Mouse (Mus musculus) CH12.LX (cell line): Measurements from ENCODE around the gene Podnl1. TPM values are rescaled to one million over a fixed set of nuclear protein-coding genes. Genes with fewer than 3 reads are reported as not detected.

Experiments used
- DNase-seq: peaks from one replicate; pipeline ENCODE4 v3.0.0-alpha.2; 2013; ENCODE audit errors: extremely low read depth
- H3K27ac ChIP-seq: 2 replicates; pipeline ENCODE4 v1.5.1; 2012; ENCODE audit warnings: low read depth, mild to moderate bottlenecking, control low read depth, moderate library complexity; ENCODE audit not compliant: insufficient read depth
- H3K27me3 ChIP-seq: replicated peaks from 2 replicates; pipeline ENCODE3; 2012; ENCODE audit warnings: inconsistent platforms
- H3K36me3 ChIP-seq, 2 experiments: replicated peaks in 1 of 2; 2 replicates each; pipeline versions ENCODE3 to v1.6.1; 2012; ENCODE audit warnings: inconsistent platforms in 1 of 2, low read length in 1 of 2, mild to moderate bottlenecking in 1 of 2, mixed read lengths in 1 of 2, moderate library complexity in 1 of 2; ENCODE audit not compliant: control insufficient read depth in 1 of 2, insufficient read depth in 1 of 2
- H3K4me1 ChIP-seq, 2 experiments: 2 replicates each; pipeline ENCODE4 v1.6.1; 2012; ENCODE audit warnings: inconsistent platforms in 1 of 2, moderate library complexity in 1 of 2; ENCODE audit not compliant: insufficient read depth in 2 of 2, control insufficient read depth in 1 of 2
- H3K4me2 ChIP-seq: 2 replicates; pipeline ENCODE4 v1.6.1; 2012; ENCODE audit warnings: low read depth, mild to moderate bottlenecking, control low read depth; ENCODE audit not compliant: poor library complexity, insufficient read depth, severe bottlenecking
- H3K4me3 ChIP-seq, 3 experiments: fragments of 150-350 bp in 1 of 3; sonication (generic) in 1 of 3; replicated peaks in 1 of 3; 2 replicates each; pipeline versions ENCODE3 to v1.5.1; 2011 to 2012; ENCODE audit warnings: low read depth in 2 of 3, low read length in 2 of 3, mild to moderate bottlenecking in 2 of 3, moderate library complexity in 2 of 3, control low read depth in 1 of 3, improper control_type of control experiment in 1 of 3, inconsistent platforms in 1 of 3, mixed read lengths in 1 of 3; ENCODE audit not compliant: poor library complexity in 1 of 3
- H3K79me2 ChIP-seq: replicated peaks from 2 replicates; pipeline ENCODE4 v1.6.1; 2012; ENCODE audit warnings: mild to moderate bottlenecking, moderate library complexity; ENCODE audit not compliant: control insufficient read depth, poor library complexity, insufficient read depth, severe bottlenecking; ENCODE audit errors: extremely low read depth
- H3K9ac ChIP-seq: 2 replicates; pipeline ENCODE4 v1.6.1; 2012; ENCODE audit warnings: low read depth, mild to moderate bottlenecking, control low read depth, moderate library complexity; ENCODE audit not compliant: insufficient read depth
- H3K9me3 ChIP-seq: replicated peaks from 2 replicates; pipeline ENCODE3; 2012; ENCODE audit warnings: low read length, inconsistent platforms, mixed read lengths
- CHD1 ChIP-seq: IDR thresholded peaks from 2 replicates; pipeline ENCODE4 v1.6.1; 2012; ENCODE audit warnings: low read depth, low read length, improper control_type of control experiment, inconsistent platforms
- CTCF ChIP-seq, 2 experiments: IDR thresholded peaks in 1 of 2; conservative IDR thresholded peaks in 1 of 2; 2 replicates each; pipeline ENCODE4 v1.5.1; 2011 to 2012; ENCODE audit warnings: low read depth in 2 of 2, low read length in 2 of 2, improper control_type of control experiment in 1 of 2, inconsistent platforms in 1 of 2, mild to moderate bottlenecking in 1 of 2, moderate library complexity in 1 of 2
- EP300 ChIP-seq: IDR thresholded peaks from 2 replicates; pipeline ENCODE4 v1.6.1; 2011; ENCODE audit warnings: low read length, improper control_type of control experiment
- ETS1 ChIP-seq: conservative IDR thresholded peaks from 2 replicates; pipeline ENCODE4 v1.6.1; 2012; ENCODE audit warnings: low read depth, mild to moderate bottlenecking, inconsistent platforms, low read length, improper control_type of control experiment, moderate library complexity
- GABPA ChIP-seq: IDR thresholded peaks from 2 replicates; pipeline ENCODE4 v1.6.1; 2012; ENCODE audit warnings: low read depth, low read length, improper control_type of control experiment, inconsistent platforms; ENCODE audit not compliant: insufficient replicate concordance
- HCFC1 ChIP-seq: IDR thresholded peaks from 2 replicates; pipeline ENCODE4 v1.6.1; 2012; ENCODE audit warnings: low read depth, mild to moderate bottlenecking, inconsistent platforms, low read length, improper control_type of control experiment
- IRF4 ChIP-seq: IDR thresholded peaks from 2 replicates; pipeline ENCODE4 v1.6.1; 2014; ENCODE audit warnings: low read depth, mild to moderate bottlenecking, inconsistent platforms, low read length, improper control_type of control experiment
- JUND ChIP-seq: conservative IDR thresholded peaks from 2 replicates; pipeline ENCODE4 v1.6.1; 2011; ENCODE audit warnings: low read depth, low read length, improper control_type of control experiment
- KAT2A ChIP-seq: IDR thresholded peaks from 2 replicates; pipeline ENCODE4 v1.6.1; 2012; ENCODE audit warnings: low read length, improper control_type of control experiment, inconsistent platforms; ENCODE audit not compliant: insufficient replicate concordance
- MAFK ChIP-seq: IDR thresholded peaks from 2 replicates; pipeline ENCODE4 v1.6.1; 2011; ENCODE audit warnings: low read length, improper control_type of control experiment; ENCODE audit not compliant: insufficient replicate concordance
- MAX ChIP-seq: IDR thresholded peaks from 2 replicates; pipeline ENCODE4 v1.6.1; 2011; ENCODE audit warnings: low read length, improper control_type of control experiment
- MAZ ChIP-seq: IDR thresholded peaks from 2 replicates; pipeline ENCODE4 v1.6.1; 2012; ENCODE audit warnings: low read depth, mild to moderate bottlenecking, inconsistent platforms, low read length, improper control_type of control experiment, moderate library complexity
- MYC ChIP-seq: IDR thresholded peaks from 2 replicates; pipeline ENCODE4 v1.6.1; 2011; ENCODE audit warnings: low read depth, mild to moderate bottlenecking, improper control_type of control experiment, low read length
- NRF1 ChIP-seq: IDR thresholded peaks from 2 replicates; pipeline ENCODE4 v1.6.1; 2014; ENCODE audit warnings: low read depth, mild to moderate bottlenecking, inconsistent platforms, low read length, improper control_type of control experiment, moderate library complexity
- PAX5 ChIP-seq: IDR thresholded peaks from 2 replicates; pipeline ENCODE4 v1.6.1; 2012; ENCODE audit warnings: low read length, inconsistent platforms, mixed read lengths
- POLR2A ChIP-seq: IDR thresholded peaks from 2 replicates; pipeline ENCODE4 v1.6.1; 2011; ENCODE audit warnings: low read depth, mild to moderate bottlenecking, improper control_type of control experiment, low read length
- RAD21 ChIP-seq: IDR thresholded peaks from 2 replicates; pipeline ENCODE4 v1.6.1; 2011; ENCODE audit warnings: low read depth, mild to moderate bottlenecking, low read length, improper control_type of control experiment, moderate library complexity
- RCOR1 ChIP-seq: conservative IDR thresholded peaks from 2 replicates; pipeline ENCODE4 v1.6.1; 2012; ENCODE audit warnings: low read depth, mild to moderate bottlenecking, inconsistent platforms, low read length, improper control_type of control experiment
- SIN3A ChIP-seq: IDR thresholded peaks from 2 replicates; pipeline ENCODE4 v1.6.1; 2012; ENCODE audit warnings: low read length, improper control_type of control experiment, inconsistent platforms
- TBP ChIP-seq: conservative IDR thresholded peaks from 2 replicates; pipeline ENCODE4 v1.6.1; 2011; ENCODE audit warnings: low read depth, low read length, improper control_type of control experiment
- TCF12 ChIP-seq: IDR thresholded peaks from 2 replicates; pipeline ENCODE4 v1.6.1; 2014; ENCODE audit warnings: low read depth, mild to moderate bottlenecking, inconsistent platforms, low read length, improper control_type of control experiment
- UBTF ChIP-seq: IDR thresholded peaks from 2 replicates; pipeline ENCODE4 v1.6.1; 2012; ENCODE audit warnings: low read depth, mild to moderate bottlenecking, inconsistent platforms, low read length, improper control_type of control experiment, moderate library complexity
- USF1 ChIP-seq: IDR thresholded peaks from 2 replicates; pipeline ENCODE4 v1.6.1; 2014; ENCODE audit warnings: low read depth, mild to moderate bottlenecking, inconsistent platforms, low read length, improper control_type of control experiment
- ZKSCAN1 ChIP-seq: IDR thresholded peaks from 2 replicates; pipeline ENCODE4 v1.6.1; 2012; ENCODE audit warnings: low read depth, inconsistent platforms, low read length, improper control_type of control experiment, borderline replicate concordance
- ZMIZ1 ChIP-seq: IDR thresholded peaks from 2 replicates; pipeline ENCODE4 v1.6.1; 2012; ENCODE audit warnings: low read depth, mild to moderate bottlenecking, inconsistent platforms, low read length, improper control_type of control experiment
- dilution Hi-C: fragments of 300-500 bp; cut with MboI; formaldehyde crosslinking; loops from 2 replicates; pipeline ENCODE4 v1.14.3; 2020; ENCODE audit warnings: low sequenced_read_pairs; ENCODE audit not compliant: extremely low pct_unique_long_range_greater_than_20kb, extremely low pct_ligation_motif_present
- in situ Hi-C: fragments of 300-500 bp; cut with MboI; formaldehyde crosslinking; loops from 3 replicates; pipeline ENCODE4 v1.14.3; 2019; ENCODE audit warnings: low sequenced_read_pairs, low pct_ligation_motif_present, low pct_unique_long_range_greater_than_20kb, mixed read lengths
- polyA plus RNA-seq: library from polyadenylated mRNA; unstranded; fragments of >175 nt; gene quantifications from 2 replicates; pipeline ENCODE4 v1.2.1, GENCODE M21; 2012; ENCODE audit warnings: low read depth; ENCODE audit not compliant: insufficient read length
- total RNA-seq, 2 experiments: library from RNA; depleted of rRNA; stranded (reverse); fragments of 300-350 nt in 1 of 2; fragments of >200 nt in 1 of 2; gene quantifications; 2 replicates each; pipeline ENCODE4 v1.2.3; 2012 to 2014

The Podnl1 gene
- total and polyA plus RNA-seq, 3 experiments, result 0.98 to 2.8 (median 2.0) TPM

DNA sequence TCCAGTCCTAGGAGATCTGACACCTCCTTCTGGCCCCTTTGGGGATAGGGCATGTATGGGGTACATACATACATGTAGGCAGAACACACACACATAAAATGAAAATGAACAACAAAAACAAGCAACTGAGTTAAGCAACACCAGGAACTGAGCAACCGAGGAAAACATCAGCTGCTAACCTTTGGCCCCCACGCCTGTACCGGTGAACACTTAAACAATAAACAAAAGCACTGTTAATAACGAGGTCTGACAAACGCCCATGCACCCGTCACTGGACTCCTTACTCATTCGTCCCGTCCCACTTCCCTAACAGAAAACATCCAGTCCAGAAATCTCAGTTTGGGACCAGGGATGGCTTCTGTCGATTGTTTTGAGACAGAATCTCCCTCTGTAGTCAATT lies 36.5 kb upstream of the Podnl1 start:
- H3K79me2 ChIP-seq, result no peaks in the 10 kb centered on the region
- H3K4me1 ChIP-seq, result no peaks in the 10 kb centered on the region
- H3K4me2 ChIP-seq, result no peak overlapping the region
- H3K9me3 ChIP-seq, result no peaks in the 10 kb centered on the region
- DNase-seq, result no peak
- TF ChIP-seq POLR2A (no peak), RAD21 (no peak), SIN3A (no peak), IRF4 (no peak), UBTF (no peak), ZKSCAN1 (no peak), CTCF (conservative IDR thresholded peaks at IDR 0.05 in 1 of 2, IDR thresholded peaks at IDR 0.05 in 1 of 2; ENCODE audit: low read depth in 2 of 2, low read length in 2 of 2) (no peak), KAT2A (no peak), CHD1 (no peak), MAX (no peak), TCF12 (no peak)
- in situ Hi-C loops, result no loop called here
- H3K4me3 ChIP-seq, result no peak overlapping the region
- H3K9ac ChIP-seq, result no peak overlapping the region
- H3K27ac ChIP-seq, result no peak overlapping the region
- dilution Hi-C loops, result no loop called here
- no peaks in the 10 kb centered on the region for H3K27me3 ChIP-seq
- H3K36me3 ChIP-seq, result peaks cover 74 to 96% of the 10 kb centered on the region in 2 experiments

- no peaks in the 10 kb centered on the region for H3K4me1 ChIP-seq
- in situ Hi-C loops, result no loop called here
- TF ChIP-seq TBP (no peak), EP300 (no peak), GABPA (no peak), CTCF (conservative IDR thresholded peaks at IDR 0.05 in 1 of 2, IDR thresholded peaks at IDR 0.05 in 1 of 2; ENCODE audit: low read depth in 2 of 2, low read length in 2 of 2) (no peak), HCFC1 (no peak), JUND (no peak), MAZ (no peak), MAX (no peak), RCOR1 (no peak), NRF1 (no peak), ETS1 (no peak), MAFK (no peak), MYC (no peak), SIN3A (no peak), USF1 (no peak), ZMIZ1 (no peak), PAX5 (no peak)
- no peak overlapping the region for H3K4me2 ChIP-seq
- no peak overlapping the region for H3K27ac ChIP-seq
- H3K36me3 ChIP-seq, result peaks cover 77 to 95% of the 10 kb centered on the region in 2 experiments
- no peaks in the 10 kb centered on the region for H3K79me2 ChIP-seq
- H3K27me3 ChIP-seq, result no peaks in the 10 kb centered on the region
- DNase-seq, result no peak
- H3K9ac ChIP-seq, result no peak overlapping the region
- dilution Hi-C loops, result no loop called here
- no peak overlapping the region for H3K4me3 ChIP-seq
- no peaks in the 10 kb centered on the region for H3K9me3 ChIP-seq
Measured at GRCm38 (mm10) chr8:84090585-84090984, 35.2 kb upstream of the Podnl1 start.
